Mouse (Mus musculus): Measurements from ENCODE around the gene Tmem201.

- TF ChIP-seq CTCF (IDR thresholded peaks at IDR 0.05; ENCODE audit: low read depth) (no peak), EP300 (IDR thresholded peaks at IDR 0.05; ENCODE audit: low read depth) (no peak)
Observed at GRCm38 (mm10) chr4:149711485-149711884, 26.4 kb downstream of the Tmem201 start.
